Mouse (Mus musculus) liver, adult 2 months (tissue): ENCODE data around the gene Egf. TPM values are rescaled to one million over a fixed set of nuclear protein-coding genes. Genes with fewer than 3 reads are reported as not detected.

Experiments used
- DNase-seq: peaks from one replicate; pipeline ENCODE4 v3.0.0-alpha.2; 2011; ENCODE audit warnings: low read depth, low spot score; ENCODE audit errors: extremely low read depth
- H3K27ac ChIP-seq: fragments of 200-500 bp; replicated peaks from 2 replicates; pipeline ENCODE4 v1.5.1; 2012; ENCODE audit warnings: low read depth, mild to moderate bottlenecking, control low read depth, inconsistent platforms, low read length; ENCODE audit not compliant: insufficient read depth
- H3K27me3 ChIP-seq: fragments of 200-500 bp; 2 replicates; pipeline ENCODE4 v1.6.1; 2012; ENCODE audit warnings: mild to moderate bottlenecking, moderate library complexity, low read length, inconsistent platforms; ENCODE audit not compliant: control insufficient read depth, insufficient read depth
- H3K36me3 ChIP-seq: fragments of 200-500 bp; 2 replicates; pipeline ENCODE4 v1.6.1; 2012; ENCODE audit warnings: low read length, inconsistent platforms; ENCODE audit not compliant: control insufficient read depth, insufficient read depth
- H3K4me1 ChIP-seq: fragments of 200-500 bp; 2 replicates; pipeline ENCODE4 v1.6.1; 2011; ENCODE audit warnings: low read length; ENCODE audit not compliant: control insufficient read depth, insufficient read depth
- H3K4me3 ChIP-seq: fragments of 200-500 bp; 2 replicates; pipeline ENCODE4 v1.5.1; 2011; ENCODE audit warnings: low read depth, mild to moderate bottlenecking, control low read depth, low read length, moderate library complexity; ENCODE audit not compliant: insufficient read depth
- H3K79me2 ChIP-seq: fragments of 200-500 bp; 2 replicates; pipeline ENCODE4 v1.6.1; 2012; ENCODE audit warnings: inconsistent platforms, mild to moderate bottlenecking, low read length, moderate library complexity; ENCODE audit not compliant: control insufficient read depth, insufficient read depth
- H3K9ac ChIP-seq: fragments of 200-500 bp; 2 replicates; pipeline ENCODE4 v1.6.1; 2012; ENCODE audit warnings: low read depth, mild to moderate bottlenecking, control low read depth, inconsistent platforms, low read length
- CTCF ChIP-seq: fragments of 200-500 bp; IDR thresholded peaks from 2 replicates; pipeline ENCODE4 v1.5.1; 2011; ENCODE audit warnings: low read depth, low read length, control low read depth
- POLR2A ChIP-seq: fragments of 200-500 bp; IDR thresholded peaks from 2 replicates; pipeline ENCODE4 v1.6.1; 2011; ENCODE audit warnings: low read length, control low read depth; ENCODE audit not compliant: insufficient read depth; ENCODE audit errors: extremely low read depth
- WGBS: fragments of 180-500 bp; shearing (Covaris S2); methylation state at CpG from one replicate; pipeline ENCODE4 v1.1.7; 2018; 5-methylcytosine and 5-hydroxymethylcytosine counted together
- polyA plus RNA-seq: library from polyadenylated mRNA; depleted of rRNA; stranded (reverse); fragments of >200 nt; gene quantifications from 2 replicates; pipeline ENCODE4 v1.2.3, GENCODE M21; 2012
- total RNA-seq: library from RNA; depleted of rRNA; stranded (reverse); fragments of >200 nt; gene quantifications from 2 replicates; pipeline ENCODE4 v1.2.3, GENCODE M21; 2014

Gene Egf
- total and polyA plus RNA-seq, 2 experiments = 0.28 to 0.83 TPM

- no peak for DNase-seq
- Histone ChIP-seq H3K27me3 (no peaks in the 10 kb centered on the region), H3K36me3 (no peaks in the 10 kb centered on the region), H3K9ac (no peak overlapping the region), H3K27ac (no peak overlapping the region), H3K4me3 (no peak overlapping the region), H3K79me2 (no peaks in the 10 kb centered on the region), H3K4me1 (no peaks in the 10 kb centered on the region)
- TF ChIP-seq CTCF (peak; percentile 81), POLR2A (no peak)
- 51% methylated on average over 8 of the region's 8 CpGs for WGBS
These were observed 10.3 kb downstream of the Egf start for GRCm38 (mm10) chr3:129744803-129745202.

- Histone ChIP-seq H3K27ac (no peak overlapping the region), H3K79me2 (no peaks in the 10 kb centered on the region), H3K9ac (no peak overlapping the region), H3K36me3 (no peaks in the 10 kb centered on the region), H3K4me1 (no peaks in the 10 kb centered on the region), H3K27me3 (no peaks in the 10 kb centered on the region), H3K4me3 (no peak overlapping the region)
- DNase-seq = no peak
- no peak for TF ChIP-seq CTCF
- TF ChIP-seq POLR2A = no peak
- WGBS = 82% methylated on average over 6 of the region's 6 CpGs
These were observed 12.3 kb downstream of the Egf start for GRCm38 (mm10) chr3:129742781-129743180.

- 77% methylated on average over 16 of the region's 16 CpGs for WGBS
- H3K27ac ChIP-seq = no peak overlapping the region
These were observed 16.6 kb downstream of the Egf start for GRCm38 (mm10) chr3:129738291-129739183.

GRCm38 (mm10) chr3:129731636-129732035, 23.5 kb downstream of the Egf start:
- Histone ChIP-seq H3K9ac (no peak overlapping the region), H3K36me3 (no peaks in the 10 kb centered on the region), H3K79me2 (no peaks in the 10 kb centered on the region), H3K27me3 (no peaks in the 10 kb centered on the region), H3K27ac (no peak overlapping the region), H3K4me1 (no peaks in the 10 kb centered on the region), H3K4me3 (no peak overlapping the region)
- 83% methylated on average over 6 of the region's 6 CpGs for WGBS
- DNase-seq = no peak
- TF ChIP-seq POLR2A (no peak), CTCF (no peak)

More at GRCm38 (mm10) chr3:129738291-129739183, 16.6 kb downstream of the Egf start:
- Histone ChIP-seq H3K79me2 (no peaks in the 10 kb centered on the region), H3K4me1 (no peaks in the 10 kb centered on the region), H3K4me3 (no peak overlapping the region), H3K27me3 (no peaks in the 10 kb centered on the region), H3K36me3 (no peaks in the 10 kb centered on the region), H3K9ac (no peak overlapping the region)
- no peak for DNase-seq
- no peak for TF ChIP-seq CTCF
- TF ChIP-seq POLR2A = no peak

- H3K4me1 ChIP-seq = no peaks in the 10 kb centered on the region
- H3K27me3 ChIP-seq = no peaks in the 10 kb centered on the region
- no peaks in the 10 kb centered on the region for H3K79me2 ChIP-seq
- H3K9ac ChIP-seq = no peak overlapping the region
- H3K36me3 ChIP-seq = no peaks in the 10 kb centered on the region
- 6% methylated on average over 8 of the region's 8 CpGs for WGBS
- peak; percentile 61 for DNase-seq
- TF ChIP-seq CTCF (peak; percentile 71), POLR2A (no peak)
- H3K27ac ChIP-seq = no peak overlapping the region
- H3K4me3 ChIP-seq = no peak overlapping the region
These were observed 24.7 kb downstream of the Egf start for GRCm38 (mm10) chr3:129730426-129730825.

GRCm38 (mm10) chr3:129729916-129730315, 25.2 kb downstream of the Egf start:
- Histone ChIP-seq H3K27ac (no peak overlapping the region), H3K27me3 (no peaks in the 10 kb centered on the region)
- no peak for TF ChIP-seq CTCF

More at GRCm38 (mm10) chr3:129729916-129730315, 25.2 kb downstream of the Egf start:
- 84% methylated on average over 5 of the region's 5 CpGs for WGBS
- H3K4me3 ChIP-seq = no peak overlapping the region
- H3K79me2 ChIP-seq = no peaks in the 10 kb centered on the region
- no peaks in the 10 kb centered on the region for H3K36me3 ChIP-seq
- H3K4me1 ChIP-seq = no peaks in the 10 kb centered on the region
- no peak overlapping the region for H3K9ac ChIP-seq
- no peak for DNase-seq
